Mouse (Mus musculus) bone marrow, adult 2 months (tissue): ENCODE data around the gene Ybx1.

Experiments used
- CTCF ChIP-seq: fragments of 200-500 bp; IDR thresholded peaks from 2 replicates; pipeline ENCODE4 v1.5.1; 2011; ENCODE audit warnings: low read length, control low read depth; ENCODE audit not compliant: control insufficient read depth, insufficient read depth
- POLR2A ChIP-seq: fragments of 200-500 bp; IDR thresholded peaks from 2 replicates; pipeline ENCODE4 v1.6.1; 2011; ENCODE audit warnings: low read depth, mild to moderate bottlenecking, control low read depth, low read length, borderline replicate concordance; ENCODE audit not compliant: control insufficient read depth

- TF ChIP-seq CTCF (no peak), POLR2A (no peak)
These were observed 9.5 kb downstream of the Ybx1 start for GRCm38 (mm10) chr4:119284861-119285260.
